Comparison of ENCODE assay signal across 8 mouse cellular contexts in the genomic region with DNA sequence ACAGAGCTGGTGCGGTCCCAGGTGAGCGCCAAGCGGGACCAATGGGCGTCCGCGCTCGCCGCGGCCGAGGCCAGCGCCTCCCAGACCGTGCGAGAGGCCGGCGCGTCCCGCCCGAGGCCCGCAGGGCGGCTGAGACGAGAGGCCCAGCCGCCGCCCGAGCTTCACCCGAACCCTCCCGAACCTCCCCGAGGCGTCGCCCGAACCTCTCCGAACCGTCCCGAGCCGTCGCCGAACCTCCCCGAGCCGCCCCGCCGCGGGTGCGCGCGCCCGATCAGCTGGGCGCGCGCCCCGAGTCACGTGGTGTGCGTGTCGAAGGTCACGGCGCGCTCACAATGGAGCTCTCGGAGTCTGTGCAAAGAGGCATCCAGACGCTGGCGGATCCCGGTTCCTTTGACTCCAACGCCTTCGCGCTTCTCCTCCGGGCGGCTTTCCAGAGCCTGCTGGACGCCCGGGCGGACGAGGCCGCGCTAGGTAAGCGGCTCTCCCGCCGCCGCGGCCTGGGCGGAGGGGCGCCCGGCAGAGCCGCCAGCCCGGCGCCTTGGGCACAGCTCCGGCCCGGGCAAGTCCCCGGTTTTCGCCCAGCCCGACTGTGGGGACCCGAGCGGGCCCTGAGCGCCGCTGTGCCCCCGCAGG. TPM values are rescaled to one million over a fixed set of nuclear protein-coding genes. Genes with fewer than 3 reads are reported as not detected.
A peak's percentile ranks its signal among the peaks of the same experiment; 100 is the strongest.
DNase-seq lines count a peak whose midpoint lies in the region; ATAC-seq and TF ChIP-seq lines count a peak whose summit lies in the region.

A gene (plus strand): TSS at position 252 of the 633 bp plus-strand sequence.

- H3K27ac ChIP-seq in embryonic fibroblast, embryonic 13.5 days (ENCODE audit: insufficient read depth, low read length) = peak within 1 kb of the TSS; percentile 97
- H3K27ac ChIP-seq in kidney, embryonic 14.5 days (ENCODE audit: low read depth, low read length) = peak within 1 kb of the TSS; percentile 98

- ATAC-seq in kidney, embryonic 14.5 days (ENCODE audit: low FRiP score, low TSS enrichment) = peak; percentile 89

- WGBS in kidney, embryonic 14.5 days = 0% methylated on average over 90 of the region's 91 CpGs

- H3K4me3 ChIP-seq in embryonic fibroblast, embryonic 13.5 days (ENCODE audit: insufficient read depth, low read length) = peak within 1 kb of the TSS; percentile 97
- peak within 1 kb of the TSS; percentile 88 for H3K4me3 ChIP-seq in kidney, embryonic 14.5 days (ENCODE audit: low read length)

- peak; percentile 72 for DNase-seq in 3T3-L1 (ENCODE audit: low read depth, low spot score)
- DNase-seq in adrenal gland, postnatal 4 days (ENCODE audit: low spot score in 2 of 2) = peak; percentile 97 to 98
- DNase-seq in heart, adult 9 months (ENCODE audit: low spot score in 2 of 2) = peak; percentile 94
- peak; percentile 88 for DNase-seq in liver
- peak; percentile 59 to 87 for DNase-seq in monocyte, adult 2 months (ENCODE audit: low read depth in 1 of 2, low spot score in 2 of 2)
- peak; percentile 86 to 92 for DNase-seq in spleen, postnatal 14 days (ENCODE audit: low spot score in 2 of 2)

- H3K4me2 ChIP-seq in kidney, embryonic 14.5 days (replicated peaks; ENCODE audit: low read depth, low read length) = peak within 1 kb of the TSS; percentile 75

- peak; percentile 86 for TF ChIP-seq POLR2A in embryonic fibroblast, embryonic 13.5 days (IDR thresholded peaks at IDR 0.05; ENCODE audit: low read depth, low read length)

- no peaks in the 10 kb centered on the region for H3K9me3 ChIP-seq in kidney, embryonic 14.5 days (ENCODE audit: control insufficient read depth, low read length)

- no peaks in the 10 kb centered on the region for H3K36me3 ChIP-seq in kidney, embryonic 14.5 days (ENCODE audit: control insufficient read depth, insufficient read depth, low read length)

- H3K4me1 ChIP-seq in embryonic fibroblast, embryonic 13.5 days (ENCODE audit: control insufficient read depth, insufficient read depth, low read length) = peaks cover 4% of the 10 kb centered on the region; the same call in 1 of the 2 replicates
- H3K4me1 ChIP-seq in kidney, embryonic 14.5 days (ENCODE audit: control insufficient read depth, insufficient read depth, low read length) = peaks cover 7% of the 10 kb centered on the region; the same call in 1 of the 2 replicates

- H3K9ac ChIP-seq in kidney, embryonic 14.5 days (ENCODE audit: low read depth, low read length) = peak within 1 kb of the TSS; percentile 98

- H3K27me3 ChIP-seq in kidney, embryonic 14.5 days (ENCODE audit: control insufficient read depth, insufficient read depth, low read length) = peaks cover 3% of the 10 kb centered on the region; the same call in 1 of the 2 replicates

- TF ChIP-seq CTCF in embryonic fibroblast, embryonic 13.5 days (IDR thresholded peaks at IDR 0.05; ENCODE audit: borderline replicate concordance, insufficient read depth, low read length) = no peak

RNA-seq across cellular contexts. Expression of the gene that starts here (rescaled TPM):
- 100 to 1,000 TPM; 117 to 135 TPM for total RNA-seq in adrenal gland, postnatal 4 days (2021)
- polyA plus RNA-seq in embryonic fibroblast, embryonic 13.5 days (2011; ENCODE audit: insufficient read length, low read depth, missing spikeins) = 290 TPM in 2 replicates
- 215 and 264 TPM in 2 replicates for polyA plus RNA-seq in kidney, embryonic 14.5 days (2014; fragmentation: Nextera tagmentation; extraction: Ambion mirVana)

Comparison
In these comparisons a context has a peak if more than half of its experiments do, and no peak if none do; other contexts are left out.
1. Peak in every context shown above with its lines: DNase-seq, ATAC-seq, H3K4me3 ChIP-seq and H3K27ac ChIP-seq.